Mouse (Mus musculus) kidney, adult 2 months (tissue): ENCODE results near the gene Adipor2.

Experiments used
- CTCF ChIP-seq: fragments of 200-500 bp; conservative IDR thresholded peaks from 2 replicates; pipeline ENCODE4 v1.5.1; 2011; ENCODE audit warnings: low read depth, mild to moderate bottlenecking, control low read depth, low read length, moderate library complexity, mixed read lengths; ENCODE audit not compliant: insufficient read depth, insufficient read length
- POLR2A ChIP-seq: fragments of 200-500 bp; IDR thresholded peaks from one replicate; pipeline ENCODE4 v1.6.1; 2011; ENCODE audit warnings: low read depth, low read length, control low read depth

- TF ChIP-seq CTCF (no peak), POLR2A (no peak)
These were observed 91.0 kb downstream of the Adipor2 start for GRCm38 (mm10) chr6:119326541-119326940.
